Mouse (Mus musculus) CD4-positive helper T cell, adult 2 months (primary cell): Measurements from ENCODE around the gene Gtf2a2.
A peak's percentile ranks its signal among the peaks of the same experiment; 100 is the strongest.
"Not testable (repeated sequence)": the region's sequence is repeated elsewhere in the genome, so short reads cannot be mapped to it uniquely, and the experiment has no call there.

ENCODE experiments used
- DNase-seq: peaks from one replicate; pipeline ENCODE4 v3.0.0-alpha.2; 2012; ENCODE audit warnings: low read depth, missing footprints, low spot score

Gene Gtf2a2

GRCm38 (mm10) chr9:70018879-70019278 is 6.5 kb downstream of the Gtf2a2 start:
- DNase-seq: peak; percentile 55

- DNase-seq: no peak
Measured at GRCm38 (mm10) chr9:70021610-70022009, 9.3 kb downstream of the Gtf2a2 start.

GRCm38 (mm10) chr9:70022083-70022482 is 9.7 kb downstream of the Gtf2a2 start:
- DNase-seq: no peak

GRCm38 (mm10) chr9:70023615-70024014 is 11.3 kb downstream of the Gtf2a2 start:
- DNase-seq: not testable (repeated sequence)

- no peak for DNase-seq
Measured at GRCm38 (mm10) chr9:70024648-70025047, 12.3 kb downstream of the Gtf2a2 start.

GRCm38 (mm10) chr9:70025365-70026012 is 13.1 kb downstream of the Gtf2a2 start:
- no peak for DNase-seq

GRCm38 (mm10) chr9:70032167-70032566 is 19.8 kb downstream of the Gtf2a2 start:
- no peak for DNase-seq

GRCm38 (mm10) chr9:70033056-70033455 is 20.7 kb downstream of the Gtf2a2 start:
- DNase-seq: no peak

GRCm38 (mm10) chr9:70034702-70035101 is 22.4 kb downstream of the Gtf2a2 start:
- no peak for DNase-seq

GRCm38 (mm10) chr9:70036646-70037045 is 24.3 kb downstream of the Gtf2a2 start:
- DNase-seq: peak; percentile 7

- DNase-seq: no peak
Measured at GRCm38 (mm10) chr9:70037988-70038387, 25.6 kb downstream of the Gtf2a2 start, which contains the start of gene Gcnt3. Gcnt3 (minus strand) TSS chr9:70038088.

- peak; percentile 72 for DNase-seq
Measured at GRCm38 (mm10) chr9:70039597-70040385, 27.4 kb downstream of the Gtf2a2 start.

GRCm38 (mm10) chr9:70040570-70040969 is 28.2 kb downstream of the Gtf2a2 start:
- DNase-seq: no peak

- no peak for DNase-seq
Measured at GRCm38 (mm10) chr9:70042137-70042536, 29.8 kb downstream of the Gtf2a2 start.

- DNase-seq: no peak
Measured at GRCm38 (mm10) chr9:70042935-70043334, 30.6 kb downstream of the Gtf2a2 start.

- no peak for DNase-seq
Measured at GRCm38 (mm10) chr9:70044865-70045264, 32.5 kb downstream of the Gtf2a2 start.

GRCm38 (mm10) chr9:70046255-70046654 is 33.9 kb downstream of the Gtf2a2 start:
- DNase-seq: no peak

GRCm38 (mm10) chr9:70047839-70048238 is 35.5 kb downstream of the Gtf2a2 start:
- no peak for DNase-seq

GRCm38 (mm10) chr9:70048280-70048679 is 35.9 kb downstream of the Gtf2a2 start:
- DNase-seq: no peak

- no peak for DNase-seq
Measured at GRCm38 (mm10) chr9:70048751-70049415, 36.5 kb downstream of the Gtf2a2 start.

- no peak for DNase-seq
Measured at GRCm38 (mm10) chr9:70049416-70049783, 37.0 kb downstream of the Gtf2a2 start.

- DNase-seq: no peak
Measured at GRCm38 (mm10) chr9:70049839-70050238, 37.5 kb downstream of the Gtf2a2 start.
